Mouse (Mus musculus): Measurements from ENCODE around the gene Cfap97d1. TPM values are rescaled to one million over a fixed set of nuclear protein-coding genes. Genes with fewer than 3 reads are reported as not detected.

The Cfap97d1 gene
- polyA plus RNA-seq, 1 experiment from 2014 or later: not detected

DNA sequence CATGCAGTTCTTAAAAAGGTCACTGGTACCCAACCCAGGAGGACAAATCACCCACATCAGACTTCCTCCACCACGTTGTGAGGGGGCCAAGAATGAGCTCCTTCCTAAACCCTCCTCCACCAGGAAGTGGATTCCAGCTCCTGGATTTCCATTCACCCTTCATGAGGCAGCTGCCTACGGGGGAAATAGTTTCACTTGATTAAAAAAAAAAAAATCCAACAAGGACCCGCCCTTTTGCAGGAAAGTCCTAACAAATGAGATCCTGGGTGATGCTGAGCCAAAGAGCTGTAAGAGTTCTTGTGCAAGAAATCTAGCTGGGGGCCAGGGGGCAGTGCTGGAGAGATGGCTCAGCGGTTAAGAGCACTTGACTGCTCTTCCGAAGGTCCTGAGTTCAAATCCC, 14.2 kb downstream of the Cfap97d1 start:
- Histone ChIP-seq H3K27me3 (ENCODE audit: insufficient read depth, low read length) (no peaks in the 10 kb centered on the region), H3K4me2 (replicated peaks; ENCODE audit: low read depth, low read length) (no peak overlapping the region), H3K27ac (ENCODE audit: low read length) (0 out of 2 replicates have a peak overlapping the region, but pooled peaks have one; percentile 11), H3K36me3 (ENCODE audit: insufficient read depth, low read length) (no peaks in the 10 kb centered on the region), H3K9me3 (ENCODE audit: low read length) (no peaks in the 10 kb centered on the region), H3K4me1 (ENCODE audit: insufficient read depth, low read length) (peaks cover 6% of the 10 kb centered on the region), H3K9ac (replicated peaks; ENCODE audit: low read length) (no peak overlapping the region), H3K4me3 (ENCODE audit: low read length) (no peak overlapping the region)
- peak; percentile 23; the same call in 1 of the 2 replicates for ATAC-seq (ENCODE audit: low FRiP score, low TSS enrichment)
- WGBS: 36% methylated on average over 5 of the region's 5 CpGs

DNA sequence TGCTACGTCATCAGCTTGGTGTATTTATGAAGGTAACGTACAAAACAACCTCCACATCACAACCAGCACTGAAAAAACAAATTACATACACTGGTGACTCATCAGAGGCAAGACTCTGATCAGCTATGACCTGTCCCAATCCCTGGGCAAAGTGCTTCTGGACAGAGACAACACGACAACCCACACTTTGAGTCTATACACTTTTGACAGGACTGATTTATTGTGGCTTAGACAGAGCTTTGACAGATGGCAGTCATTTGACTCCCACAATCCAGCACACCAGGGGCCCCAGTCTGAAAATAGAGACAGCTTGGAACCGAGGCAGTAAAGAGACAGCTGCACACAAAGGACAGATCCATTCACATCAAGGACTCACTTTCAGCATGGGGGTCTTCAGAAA, 15.4 kb downstream of the Cfap97d1 start:
- 51% methylated on average over 4 of the region's 4 CpGs for WGBS
- Histone ChIP-seq H3K9ac (replicated peaks; ENCODE audit: low read length) (no peak overlapping the region), H3K9me3 (ENCODE audit: low read length) (no peaks in the 10 kb centered on the region; the same call in 1 of the 2 replicates), H3K4me2 (replicated peaks; ENCODE audit: low read depth, low read length) (no peak overlapping the region), H3K27ac (ENCODE audit: low read length) (no peak overlapping the region), H3K4me1 (ENCODE audit: insufficient read depth, low read length) (peaks cover 6% of the 10 kb centered on the region), H3K4me3 (ENCODE audit: low read length) (no peak overlapping the region), H3K27me3 (ENCODE audit: insufficient read depth, low read length) (no peaks in the 10 kb centered on the region), H3K36me3 (ENCODE audit: insufficient read depth, low read length) (peaks cover 3% of the 10 kb centered on the region; the same call in 1 of the 2 replicates)
- ATAC-seq (ENCODE audit: low FRiP score, low TSS enrichment): no peak

DNA sequence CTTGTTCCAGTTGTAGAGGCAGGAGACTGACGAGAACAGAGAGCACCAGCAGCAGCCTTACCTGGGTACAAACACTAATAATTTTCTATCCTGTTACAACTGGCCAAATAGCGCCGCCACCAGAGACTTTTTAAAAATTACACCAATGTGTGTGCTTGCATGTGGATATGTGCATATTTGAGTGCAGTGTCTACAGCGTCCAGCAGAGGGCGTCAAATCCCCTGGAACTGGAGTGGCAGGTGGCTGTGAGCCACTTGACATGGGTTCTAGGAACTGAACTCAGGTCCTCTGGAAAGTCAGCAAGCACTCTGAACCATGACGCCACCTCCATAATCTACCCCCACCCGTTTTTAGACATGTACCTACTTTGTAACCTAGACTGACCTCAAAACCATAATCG, 20.2 kb downstream of the Cfap97d1 start:
- H3K27me3 ChIP-seq (ENCODE audit: insufficient read depth, low read length): peaks cover 6% of the 10 kb centered on the region; the same call in 1 of the 2 replicates
- H3K4me2 ChIP-seq (replicated peaks; ENCODE audit: low read depth, low read length): no peak overlapping the region
- no peak overlapping the region for H3K27ac ChIP-seq (ENCODE audit: low read length)
- H3K4me1 ChIP-seq (ENCODE audit: insufficient read depth, low read length): peaks cover 3% of the 10 kb centered on the region; the same call in 1 of the 2 replicates
- no peak for ATAC-seq (ENCODE audit: low FRiP score, low TSS enrichment)
- H3K36me3 ChIP-seq (ENCODE audit: insufficient read depth, low read length): peaks cover 10% of the 10 kb centered on the region
- H3K4me3 ChIP-seq (ENCODE audit: low read length): no peak overlapping the region
- WGBS: 95% methylated on average over 8 of the region's 8 CpGs
- no peaks in the 10 kb centered on the region; the same call in 1 of the 2 replicates for H3K9me3 ChIP-seq (ENCODE audit: low read length)
- no peak overlapping the region for H3K9ac ChIP-seq (replicated peaks; ENCODE audit: low read length)

DNA sequence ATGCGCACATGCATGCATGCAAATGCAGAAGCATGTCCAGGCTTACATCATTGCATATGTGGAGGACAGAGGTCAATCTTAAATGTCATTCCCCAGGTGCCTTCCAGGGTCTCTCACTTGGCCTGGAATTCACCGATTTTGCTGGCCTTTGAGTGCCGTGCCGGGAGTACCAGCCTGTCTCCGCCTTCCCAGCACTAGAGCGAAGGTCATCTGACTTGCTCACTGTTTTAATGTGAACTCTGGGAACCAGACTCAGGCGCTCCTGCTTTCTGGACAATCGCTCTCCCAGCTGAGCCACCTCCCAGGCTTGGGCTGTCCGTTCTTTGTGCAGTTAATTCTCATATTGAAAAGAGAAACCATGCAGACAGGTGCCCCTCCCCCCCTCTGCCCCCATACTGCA, 22.2 kb downstream of the Cfap97d1 start:
- H3K9me3 ChIP-seq (ENCODE audit: low read length): no peaks in the 10 kb centered on the region; the same call in 1 of the 2 replicates
- H3K4me1 ChIP-seq (ENCODE audit: insufficient read depth, low read length): no peaks in the 10 kb centered on the region
- H3K36me3 ChIP-seq (ENCODE audit: insufficient read depth, low read length): peaks cover 10% of the 10 kb centered on the region
- no peak overlapping the region for H3K9ac ChIP-seq (replicated peaks; ENCODE audit: low read length)
- no peak overlapping the region for H3K4me2 ChIP-seq (replicated peaks; ENCODE audit: low read depth, low read length)
- H3K4me3 ChIP-seq (ENCODE audit: low read length): no peak overlapping the region
- no peak overlapping the region for H3K27ac ChIP-seq (ENCODE audit: low read length)
- peaks cover 6% of the 10 kb centered on the region; the same call in 1 of the 2 replicates for H3K27me3 ChIP-seq (ENCODE audit: insufficient read depth, low read length)
- WGBS: 74% methylated on average over 9 of the region's 9 CpGs
- no peak for ATAC-seq (ENCODE audit: low FRiP score, low TSS enrichment)

DNA sequence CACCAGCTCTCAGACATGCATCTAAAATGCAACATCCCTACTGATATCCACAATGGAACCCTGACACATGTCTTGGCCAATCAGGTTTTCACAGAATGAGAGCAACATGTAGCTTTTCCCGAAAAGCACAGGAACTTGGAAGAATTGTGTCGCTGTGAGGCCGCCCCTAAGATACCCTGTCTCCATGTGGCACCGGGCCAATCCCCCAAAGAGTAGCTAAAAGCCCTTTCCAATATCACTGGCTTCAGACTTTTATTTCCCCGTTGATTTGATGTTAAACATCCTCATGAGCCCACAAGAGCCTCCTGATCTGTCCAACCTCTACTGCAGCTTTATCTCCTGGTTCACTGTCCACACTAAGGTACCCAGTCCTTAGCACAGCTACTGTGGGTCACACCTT, 22.6 kb downstream of the Cfap97d1 start:
- Histone ChIP-seq H3K36me3 (ENCODE audit: insufficient read depth, low read length) (peaks cover 10% of the 10 kb centered on the region), H3K27me3 (ENCODE audit: insufficient read depth, low read length) (peaks cover 6% of the 10 kb centered on the region; the same call in 1 of the 2 replicates), H3K4me1 (ENCODE audit: insufficient read depth, low read length) (no peaks in the 10 kb centered on the region), H3K9ac (replicated peaks; ENCODE audit: low read length) (no peak overlapping the region), H3K4me3 (ENCODE audit: low read length) (no peak overlapping the region), H3K9me3 (ENCODE audit: low read length) (no peaks in the 10 kb centered on the region; the same call in 1 of the 2 replicates), H3K27ac (ENCODE audit: low read length) (no peak overlapping the region), H3K4me2 (replicated peaks; ENCODE audit: low read depth, low read length) (no peak overlapping the region)
- WGBS: 87% methylated on average over 5 of the region's 5 CpGs
- ATAC-seq (ENCODE audit: low FRiP score, low TSS enrichment): no peak

DNA sequence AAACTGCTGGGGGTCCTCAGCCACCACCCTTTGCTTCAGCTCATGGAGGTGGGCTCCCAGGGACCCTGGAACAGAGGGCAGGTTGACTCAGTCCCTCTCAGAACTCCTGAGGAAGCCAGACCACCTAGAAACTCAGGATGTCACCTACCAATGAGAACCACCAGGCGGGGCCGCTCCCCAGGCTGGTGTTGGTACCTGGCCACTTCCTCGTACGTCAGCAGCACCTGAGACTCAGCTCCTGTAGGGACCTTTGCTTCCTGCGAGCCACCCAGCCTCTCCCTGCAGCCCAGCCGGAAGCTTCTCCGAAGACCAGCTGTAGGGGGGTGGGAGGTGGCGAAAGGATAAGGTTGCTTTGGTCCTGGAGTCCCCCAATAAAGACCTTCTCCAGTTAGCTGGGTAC, 24.3 kb downstream of the Cfap97d1 start:
- H3K4me1 ChIP-seq (ENCODE audit: insufficient read depth, low read length): no peaks in the 10 kb centered on the region
- H3K36me3 ChIP-seq (ENCODE audit: insufficient read depth, low read length): peaks cover 14% of the 10 kb centered on the region
- H3K4me2 ChIP-seq (replicated peaks; ENCODE audit: low read depth, low read length): no peak overlapping the region
- ATAC-seq (ENCODE audit: low FRiP score, low TSS enrichment): no peak
- H3K9me3 ChIP-seq (ENCODE audit: low read length): no peaks in the 10 kb centered on the region; the same call in 1 of the 2 replicates
- 85% methylated on average over 8 of the region's 8 CpGs for WGBS
- H3K27me3 ChIP-seq (ENCODE audit: insufficient read depth, low read length): peaks cover 6% of the 10 kb centered on the region; the same call in 1 of the 2 replicates
- H3K27ac ChIP-seq (ENCODE audit: low read length): no peak overlapping the region
- no peak overlapping the region for H3K9ac ChIP-seq (replicated peaks; ENCODE audit: low read length)
- H3K4me3 ChIP-seq (ENCODE audit: low read length): no peak overlapping the region

DNA sequence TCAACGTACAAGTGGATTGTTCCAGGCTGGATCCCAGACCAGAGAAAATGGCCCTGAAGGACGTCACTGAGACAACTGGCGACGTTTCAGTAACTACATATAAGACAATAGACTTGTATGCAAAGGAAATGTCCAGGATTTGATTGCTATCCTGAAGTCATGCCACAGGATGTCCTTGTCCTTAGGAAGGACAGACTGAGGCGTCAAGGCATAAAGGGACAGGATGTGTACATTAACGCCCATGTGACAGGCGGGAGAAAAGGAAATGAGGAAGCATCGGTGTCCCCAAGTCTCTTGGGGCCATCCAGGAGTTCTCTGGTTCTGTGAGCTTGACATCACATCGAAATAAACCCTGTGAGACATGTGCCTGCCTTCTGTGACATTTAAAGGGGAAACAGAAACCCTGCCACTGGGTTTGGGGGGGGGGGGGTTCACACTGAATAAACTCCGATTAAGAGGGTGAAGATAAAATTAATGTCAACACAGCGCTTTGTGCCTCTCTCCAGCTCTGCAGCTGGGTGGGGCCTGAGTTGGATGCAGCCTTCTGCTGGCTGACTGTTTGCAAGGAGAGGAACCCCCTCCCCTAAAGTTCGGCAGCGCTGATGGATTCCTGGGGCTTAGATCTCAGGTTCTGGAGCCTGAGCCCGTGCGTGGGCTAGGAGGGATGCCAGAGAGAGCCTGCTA, 25.0 kb downstream of the Cfap97d1 start:
- Histone ChIP-seq H3K36me3 (ENCODE audit: insufficient read depth, low read length) (peaks cover 14% of the 10 kb centered on the region), H3K4me1 (ENCODE audit: insufficient read depth, low read length) (no peaks in the 10 kb centered on the region), H3K9me3 (ENCODE audit: low read length) (no peaks in the 10 kb centered on the region; the same call in 1 of the 2 replicates), H3K27ac (ENCODE audit: low read length) (no peak overlapping the region), H3K4me2 (replicated peaks; ENCODE audit: low read depth, low read length) (no peak overlapping the region), H3K9ac (replicated peaks; ENCODE audit: low read length) (no peak overlapping the region), H3K27me3 (ENCODE audit: insufficient read depth, low read length) (peaks cover 6% of the 10 kb centered on the region; the same call in 1 of the 2 replicates), H3K4me3 (ENCODE audit: low read length) (no peak overlapping the region)
- no peak for ATAC-seq (ENCODE audit: low FRiP score, low TSS enrichment)
- 77% methylated on average over 15 of the region's 15 CpGs for WGBS

DNA sequence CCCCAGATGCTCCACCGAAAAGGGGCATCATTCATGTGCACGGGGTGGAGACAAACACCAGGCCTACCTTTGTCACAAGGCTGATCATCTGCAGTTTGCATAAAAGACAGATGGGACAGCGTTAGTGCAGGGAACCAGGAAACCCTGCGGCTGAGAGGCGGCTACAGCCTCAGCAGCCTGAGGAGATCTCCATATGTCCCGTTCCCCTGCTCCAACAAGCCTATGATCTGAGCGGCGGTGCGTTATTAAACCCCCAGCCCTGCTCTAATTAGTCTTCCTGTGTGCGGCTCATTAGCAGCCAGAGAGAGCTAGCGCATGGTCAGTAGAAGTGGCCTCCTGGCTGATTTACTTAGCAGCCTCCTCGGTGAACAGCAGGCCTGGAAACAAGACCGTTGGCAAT, 26.1 kb downstream of the Cfap97d1 start:
- ATAC-seq (ENCODE audit: low FRiP score, low TSS enrichment): no peak
- Histone ChIP-seq H3K4me1 (ENCODE audit: insufficient read depth, low read length) (no peaks in the 10 kb centered on the region; the same call in 1 of the 2 replicates), H3K27me3 (ENCODE audit: insufficient read depth, low read length) (peaks cover 6% of the 10 kb centered on the region; the same call in 1 of the 2 replicates), H3K4me3 (ENCODE audit: low read length) (no peak overlapping the region), H3K9me3 (ENCODE audit: low read length) (no peaks in the 10 kb centered on the region), H3K4me2 (replicated peaks; ENCODE audit: low read depth, low read length) (no peak overlapping the region), H3K27ac (ENCODE audit: low read length) (no peak overlapping the region), H3K9ac (replicated peaks; ENCODE audit: low read length) (no peak overlapping the region), H3K36me3 (ENCODE audit: insufficient read depth, low read length) (peaks cover 8% of the 10 kb centered on the region)
- WGBS: 49% methylated on average over 13 of the region's 13 CpGs

DNA sequence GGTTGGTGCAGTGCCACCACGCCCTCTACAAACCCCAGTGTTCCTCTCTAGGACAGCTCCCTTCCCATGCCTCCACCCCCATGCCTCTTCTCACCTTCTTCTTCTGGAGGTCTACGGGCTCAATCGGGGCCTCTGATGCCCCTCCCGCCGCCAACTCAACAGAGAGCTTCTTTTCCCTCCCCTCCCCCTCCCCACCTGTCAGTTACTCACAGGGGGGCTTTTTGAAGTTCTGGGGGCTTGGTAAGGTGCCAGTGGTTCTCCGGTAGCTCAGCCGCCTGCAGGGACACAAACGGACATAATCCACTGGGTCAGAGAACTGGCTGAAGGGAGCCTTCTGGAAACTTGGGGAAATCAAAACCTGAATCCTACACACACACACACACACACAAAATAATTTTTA, 27.4 kb downstream of the Cfap97d1 start:
- Histone ChIP-seq H3K9ac (replicated peaks; ENCODE audit: low read length) (no peak overlapping the region), H3K27me3 (ENCODE audit: insufficient read depth, low read length) (peaks cover 6% of the 10 kb centered on the region; the same call in 1 of the 2 replicates), H3K9me3 (ENCODE audit: low read length) (no peaks in the 10 kb centered on the region), H3K4me2 (replicated peaks; ENCODE audit: low read depth, low read length) (no peak overlapping the region), H3K4me1 (ENCODE audit: insufficient read depth, low read length) (peaks cover 4% of the 10 kb centered on the region; the same call in 1 of the 2 replicates), H3K4me3 (ENCODE audit: low read length) (no peak overlapping the region), H3K27ac (ENCODE audit: low read length) (no peak overlapping the region), H3K36me3 (ENCODE audit: insufficient read depth, low read length) (peaks cover 8% of the 10 kb centered on the region)
- ATAC-seq (ENCODE audit: low FRiP score, low TSS enrichment): no peak
- WGBS: 87% methylated on average over 8 of the region's 8 CpGs

DNA sequence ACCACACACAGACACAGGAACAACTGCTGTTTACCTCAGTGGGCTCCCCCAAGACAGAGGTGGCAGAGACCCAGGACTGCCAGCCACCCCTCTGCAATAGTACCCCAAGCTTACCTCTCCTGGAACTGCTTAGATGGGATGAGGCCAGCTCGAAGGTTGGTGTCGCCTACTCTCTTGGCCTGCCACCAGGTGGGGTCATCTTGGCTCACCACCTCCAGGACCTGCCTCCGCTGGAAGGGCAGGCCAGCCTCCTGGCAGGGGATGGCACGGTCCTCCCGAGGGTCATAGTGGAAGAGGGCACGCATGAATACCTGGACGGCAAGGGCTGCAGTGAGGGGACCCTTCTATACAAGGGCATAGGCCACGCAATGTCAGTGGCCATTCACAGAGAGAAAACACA, 29.1 kb downstream of the Cfap97d1 start:
- no peak overlapping the region for H3K4me2 ChIP-seq (replicated peaks; ENCODE audit: low read depth, low read length)
- no peak overlapping the region for H3K27ac ChIP-seq (ENCODE audit: low read length)
- no peak for ATAC-seq (ENCODE audit: low FRiP score, low TSS enrichment)
- H3K9ac ChIP-seq (replicated peaks; ENCODE audit: low read length): no peak overlapping the region
- H3K36me3 ChIP-seq (ENCODE audit: insufficient read depth, low read length): peaks cover 9% of the 10 kb centered on the region
- no peak overlapping the region for H3K4me3 ChIP-seq (ENCODE audit: low read length)
- 77% methylated on average over 8 of the region's 8 CpGs for WGBS
- H3K4me1 ChIP-seq (ENCODE audit: insufficient read depth, low read length): peaks cover 4% of the 10 kb centered on the region; the same call in 1 of the 2 replicates
- H3K9me3 ChIP-seq (ENCODE audit: low read length): no peaks in the 10 kb centered on the region
- H3K27me3 ChIP-seq (ENCODE audit: insufficient read depth, low read length): no peaks in the 10 kb centered on the region; the same call in 1 of the 2 replicates

Measured in kidney, embryonic 16.5 days (tissue).